34 mouse cellular contexts compared by ENCODE assay signal in the genomic region with DNA sequence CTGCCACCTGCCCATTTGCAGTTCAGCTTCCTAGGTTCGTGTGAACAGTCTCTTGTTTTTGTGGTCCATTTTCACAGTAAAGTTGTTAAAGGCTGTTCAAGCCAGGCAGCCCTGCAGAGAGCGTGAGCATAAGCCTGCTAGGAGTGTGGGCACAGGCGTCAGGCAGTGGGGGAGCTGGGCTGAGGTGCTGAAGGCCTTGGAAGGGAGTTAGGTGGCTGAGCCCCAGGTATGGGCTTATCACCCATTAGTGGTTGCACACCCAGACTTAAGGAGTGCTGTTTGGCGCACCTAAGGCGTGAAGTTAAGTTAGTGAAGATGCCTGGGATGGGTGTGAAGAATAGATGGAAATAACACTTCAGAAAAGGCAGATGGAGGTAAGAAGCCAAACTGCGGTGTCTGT.
A peak's percentile ranks its signal among the peaks of the same experiment; 100 is the strongest.
DNase-seq lines count a peak whose midpoint lies in the region; ATAC-seq and TF ChIP-seq lines count a peak whose summit lies in the region.
"Had no signal": no experiment of that assay in that cellular context is flagged by ENCODE, and none has a peak within 500 bp of the region (broad histone marks: within the 10 kb centered on the region; RNA-seq: fewer than 3 reads in every experiment).

No protein-coding gene starts in this region.

- ATAC-seq in forebrain, embryonic 15.5 days (replicated peaks) = 0 out of 2 replicates have a peak, but pooled peaks have one; percentile 30
- no peak; the same call in 1 of the 2 replicates for ATAC-seq in forebrain, postnatal 0 days
- ATAC-seq in heart, postnatal 0 days (ENCODE audit: insufficient read depth, low read depth) = no peak
- ATAC-seq: forebrain, embryonic 16.5 days; intestine, embryonic 16.5 days; lung, postnatal 0 days had no signal

- H3K4me3 ChIP-seq in forebrain, embryonic 15.5 days = no peak overlapping the region
- H3K4me3 ChIP-seq in forebrain, postnatal 0 days (ENCODE audit: low read depth, low read length) = no peak overlapping the region
- H3K4me3 ChIP-seq in heart, embryonic 10.5 days = no peak overlapping the region
- H3K4me3 ChIP-seq in heart, postnatal 0 days (ENCODE audit: low read depth, low read length) = no peak overlapping the region
- H3K4me3 ChIP-seq: embryonic facial prominence, embryonic 13.5 days; forebrain, embryonic 10.5 days; gastrocnemius, adult 2 months; hindbrain, embryonic 13.5 days; limb, embryonic 15.5 days; liver, embryonic 13.5 days; megakaryocyte, embryonic 14.5 days; midbrain, embryonic 12.5 days; myocyte; neural tube, embryonic 12.5 days; stomach, embryonic 15.5 days had no signal

- intact Hi-C loops in heart, postnatal 36 days (cut with DNase I) = no loop called here
- intact Hi-C loops in heart, postnatal 14 days (cut with DNase I) = no loop called here

- no peak overlapping the region for H3K4me2 ChIP-seq in forebrain, embryonic 15.5 days (replicated peaks)
- no peak overlapping the region for H3K4me2 ChIP-seq in forebrain, postnatal 0 days (ENCODE audit: low read depth)
- no peak overlapping the region for H3K4me2 ChIP-seq in heart, postnatal 0 days (ENCODE audit: low read depth, low read length)
- H3K4me2 ChIP-seq: embryonic facial prominence, embryonic 13.5 days; hindbrain, embryonic 13.5 days; limb, embryonic 15.5 days; liver, embryonic 13.5 days; midbrain, embryonic 12.5 days; neural tube, embryonic 12.5 days; stomach, embryonic 15.5 days had no signal

- TF ChIP-seq CTCF in forebrain, postnatal 0 days (IDR thresholded peaks at IDR 0.05; ENCODE audit: low read depth) = no peak
- 0 out of 2 replicates have a peak, but pooled peaks have one; percentile 1 for TF ChIP-seq CTCF in heart, postnatal 0 days (IDR thresholded peaks at IDR 0.05; ENCODE audit: low read depth)

- DNase-seq in forebrain, postnatal 0 days = no peak
- no peak for DNase-seq in heart, embryonic 10.5 days (ENCODE audit: low spot score)
- DNase-seq in heart, postnatal 36 days = no peak
- DNase-seq in heart, postnatal 0 days (ENCODE audit: low spot score) = no peak
- no peak for DNase-seq in heart, postnatal 14 days
- DNase-seq in right cerebral cortex, adult 2 months (ENCODE audit: low spot score in 2 of 2) = peak; percentile 27 to 33
- no peak for DNase-seq in right cerebral cortex, postnatal 10 days (ENCODE audit: low spot score in 2 of 2)
- DNase-seq: adrenal gland, postnatal 10 days; cerebellum, adult 11-12 months; cerebellum, adult 9-11 months; gastrocnemius, adult 2 months; gastrocnemius, postnatal 36 days; kidney, adult 9 months; kidney, postnatal 10 days; layer of hippocampus, postnatal 36 days; liver, embryonic 13.5 days; lung, adult 18-20 months; lung, postnatal 4 days; right cerebral cortex, postnatal 25 days; thymus, postnatal 14 days had no signal

- no peaks in the 10 kb centered on the region for H3K27me3 ChIP-seq in forebrain, embryonic 15.5 days
- no peaks in the 10 kb centered on the region for H3K27me3 ChIP-seq in forebrain, postnatal 0 days (ENCODE audit: insufficient read depth, low read length)
- no peaks in the 10 kb centered on the region for H3K27me3 ChIP-seq in heart, embryonic 10.5 days (ENCODE audit: insufficient read depth, poor library complexity, severe bottlenecking)
- H3K27me3 ChIP-seq in heart, postnatal 0 days (ENCODE audit: control insufficient read depth, insufficient read depth, low read length) = no peaks in the 10 kb centered on the region
- H3K27me3 ChIP-seq: embryonic facial prominence, embryonic 13.5 days; hindbrain, embryonic 13.5 days; limb, embryonic 15.5 days; liver, embryonic 13.5 days; megakaryocyte, embryonic 14.5 days; midbrain, embryonic 12.5 days; neural tube, embryonic 12.5 days; stomach, embryonic 15.5 days had no signal

- no peak overlapping the region for H3K9ac ChIP-seq in forebrain, embryonic 15.5 days (replicated peaks)
- no peak overlapping the region for H3K9ac ChIP-seq in forebrain, postnatal 0 days
- H3K9ac ChIP-seq in heart, postnatal 0 days (replicated peaks; ENCODE audit: low read depth, low read length) = no peak overlapping the region
- H3K9ac ChIP-seq: embryonic facial prominence, embryonic 13.5 days; hindbrain, embryonic 13.5 days; limb, embryonic 15.5 days; liver, embryonic 13.5 days; midbrain, embryonic 12.5 days; neural tube, embryonic 12.5 days; stomach, embryonic 15.5 days had no signal

- 77% methylated on average over 6 of the region's 6 CpGs for WGBS in forebrain, embryonic 15.5 days
- 77% methylated on average over 6 of the region's 6 CpGs for WGBS in forebrain, postnatal 0 days
- WGBS in heart, embryonic 10.5 days = 63% methylated on average over 6 of the region's 6 CpGs
- 73% methylated on average over 6 of the region's 6 CpGs for WGBS in heart, postnatal 0 days

- H3K27ac ChIP-seq in forebrain, embryonic 15.5 days (replicated peaks) = no peak overlapping the region
- no peak overlapping the region for H3K27ac ChIP-seq in forebrain, postnatal 0 days (ENCODE audit: low read depth, low read length)
- peak overlapping the region; percentile 57; the same call in 1 of the 2 replicates for H3K27ac ChIP-seq in heart, embryonic 10.5 days
- H3K27ac ChIP-seq in heart, postnatal 0 days (ENCODE audit: low read depth) = peak overlapping the region; percentile 38; the same call in 1 of the 2 replicates
- H3K27ac ChIP-seq: embryonic facial prominence, embryonic 13.5 days; forebrain, embryonic 10.5 days; gastrocnemius, adult 2 months; hindbrain, embryonic 13.5 days; limb, embryonic 15.5 days; liver, embryonic 13.5 days; midbrain, embryonic 12.5 days; neural tube, embryonic 12.5 days; stomach, embryonic 15.5 days had no signal

- H3K36me3 ChIP-seq in forebrain, embryonic 15.5 days = no peaks in the 10 kb centered on the region
- H3K36me3 ChIP-seq in forebrain, postnatal 0 days (ENCODE audit: insufficient read depth) = no peaks in the 10 kb centered on the region
- H3K36me3 ChIP-seq in heart, embryonic 10.5 days = no peaks in the 10 kb centered on the region
- H3K36me3 ChIP-seq in heart, postnatal 0 days (replicated peaks; ENCODE audit: control insufficient read depth, insufficient read depth, low read length) = no peaks in the 10 kb centered on the region
- H3K36me3 ChIP-seq: embryonic facial prominence, embryonic 13.5 days; forebrain, embryonic 10.5 days; G1E; hindbrain, embryonic 13.5 days; limb, embryonic 15.5 days; liver, embryonic 13.5 days; midbrain, embryonic 12.5 days; neural tube, embryonic 12.5 days; stomach, embryonic 15.5 days had no signal

- no peak for TF ChIP-seq EP300 in heart, postnatal 0 days (IDR thresholded peaks at IDR 0.05; ENCODE audit: low read depth)

- H3K4me1 ChIP-seq in forebrain, embryonic 15.5 days = peaks cover 29% of the 10 kb centered on the region
- H3K4me1 ChIP-seq in forebrain, postnatal 0 days (ENCODE audit: insufficient read depth) = 0 out of 2 replicates have a peak, but pooled peaks cover 6% of the 10 kb centered on the region
- peaks cover 36% of the 10 kb centered on the region for H3K4me1 ChIP-seq in heart, embryonic 10.5 days
- H3K4me1 ChIP-seq in heart, postnatal 0 days (ENCODE audit: control insufficient read depth, insufficient read depth) = peaks cover 42% of the 10 kb centered on the region
- H3K4me1 ChIP-seq: liver, embryonic 13.5 days; megakaryocyte, embryonic 14.5 days had no signal

- H3K9me3 ChIP-seq in forebrain, embryonic 15.5 days = no peaks in the 10 kb centered on the region
- H3K9me3 ChIP-seq in forebrain, postnatal 0 days (ENCODE audit: low read length) = no peaks in the 10 kb centered on the region
- H3K9me3 ChIP-seq in heart, embryonic 10.5 days = no peaks in the 10 kb centered on the region
- H3K9me3 ChIP-seq in heart, postnatal 0 days (replicated peaks; ENCODE audit: control insufficient read depth, low read length) = no peaks in the 10 kb centered on the region
- H3K9me3 ChIP-seq: embryonic facial prominence, embryonic 13.5 days; forebrain, embryonic 10.5 days; hindbrain, embryonic 13.5 days; limb, embryonic 15.5 days; liver, embryonic 13.5 days; megakaryocyte, embryonic 14.5 days; midbrain, embryonic 12.5 days; neural tube, embryonic 12.5 days; stomach, embryonic 15.5 days had no signal

Comparison
In these comparisons a context has a peak if more than half of its experiments do, and no peak if none do; other contexts are left out.
1. DNase-seq: peak in right cerebral cortex, adult 2 months (2 of 2); none in forebrain, postnatal 0 days (single experiment), heart, embryonic 10.5 days (single experiment), heart, postnatal 36 days (0 of 2), heart, postnatal 0 days (single experiment), heart, postnatal 14 days (0 of 2) and right cerebral cortex, postnatal 10 days (0 of 2).
2. H3K27ac ChIP-seq: peak in heart, embryonic 10.5 days (single experiment) and heart, postnatal 0 days (single experiment); none in forebrain, embryonic 15.5 days (single experiment) and forebrain, postnatal 0 days (single experiment).